Comparison of ENCODE assay signal across 1 mouse cellular context in the genomic region with DNA sequence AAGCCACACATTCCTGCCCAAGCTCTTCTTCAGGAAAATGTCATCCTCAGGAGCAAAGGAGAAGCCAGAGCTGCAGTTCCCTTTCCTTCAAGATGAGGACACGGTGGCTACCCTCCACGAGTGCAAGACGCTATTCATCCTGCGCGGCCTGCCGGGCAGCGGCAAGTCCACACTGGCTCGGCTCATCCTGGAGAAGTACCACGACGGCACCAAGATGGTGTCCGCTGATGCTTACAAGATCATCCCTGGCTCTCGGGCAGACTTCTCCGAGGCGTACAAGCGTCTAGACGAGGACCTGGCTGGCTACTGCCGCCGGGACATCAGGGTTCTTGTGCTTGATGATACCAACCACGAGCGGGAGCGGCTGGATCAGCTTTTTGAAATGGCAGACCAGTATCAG.
TF ChIP-seq lines count a peak whose summit lies in the region.

No protein-coding gene starts in this region.

TF ChIP-seq in CH12.LX, 34 proteins besides CTCF, POLR2A, EP300 and RAD21:
- TF ChIP-seq CHD2 (IDR thresholded peaks at IDR 0.05; ENCODE audit: low read length) (no peak), POLR2AphosphoS2 (IDR thresholded peaks at IDR 0.05; ENCODE audit: low read depth, low read length) (no peak), MAFK (IDR thresholded peaks at IDR 0.05; ENCODE audit: insufficient replicate concordance, low read length) (no peak), ZC3H11A (IDR thresholded peaks at IDR 0.05; ENCODE audit: low read depth, low read length) (no peak)
TF ChIP-seq in CH12.LX: peak in this region for 0.
